Mouse (Mus musculus) stomach, embryonic 14.5 days (tissue): ENCODE data around the gene D6Ertd527e. TPM values are rescaled to one million over a fixed set of nuclear protein-coding genes. Genes with fewer than 3 reads are reported as not detected.
A peak's percentile ranks its signal among the peaks of the same experiment; 100 is the strongest.

Source experiments
- ATAC-seq: fragments of 200-750 bp; cut with Nextera tagmentation; 2 replicates; pipeline ENCODE4 v1.8.0; 2017; ENCODE audit warnings: low read depth, moderate TSS enrichment; ENCODE audit not compliant: insufficient number of reproducible peaks, insufficient read depth, low FRiP score
- H3K27ac ChIP-seq: fragments of 300-500 bp; sonication (generic); 2 replicates; pipeline ENCODE4 v1.5.1; 2014; ENCODE audit warnings: mild to moderate bottlenecking, low read length, moderate library complexity, mixed read lengths
- H3K27me3 ChIP-seq: fragments of 300-500 bp; sonication (generic); 2 replicates; pipeline ENCODE4 v1.6.1; 2014; ENCODE audit warnings: low read length, control low read depth, mixed read lengths; ENCODE audit not compliant: control insufficient read depth, insufficient read depth
- H3K36me3 ChIP-seq: fragments of 300-500 bp; sonication (generic); 2 replicates; pipeline ENCODE4 v1.6.1; 2014; ENCODE audit warnings: mild to moderate bottlenecking, control low read depth, low read length, moderate library complexity, mixed read lengths; ENCODE audit not compliant: control insufficient read depth, insufficient read depth
- H3K4me1 ChIP-seq: fragments of 300-500 bp; sonication (generic); 2 replicates; pipeline ENCODE4 v1.6.1; 2014; ENCODE audit warnings: low read length, control low read depth, mixed read lengths; ENCODE audit not compliant: control insufficient read depth, insufficient read depth
- H3K4me2 ChIP-seq: fragments of 300-500 bp; sonication (generic); replicated peaks from 2 replicates; pipeline ENCODE4 v1.6.1; 2014; ENCODE audit warnings: low read depth, low read length, control low read depth
- H3K4me3 ChIP-seq: fragments of 300-500 bp; sonication (generic); 2 replicates; pipeline ENCODE4 v1.5.1; 2014; ENCODE audit warnings: low read depth, low read length, control low read depth
- H3K9ac ChIP-seq: fragments of 300-500 bp; sonication (generic); replicated peaks from 2 replicates; pipeline ENCODE4 v1.6.1; 2014; ENCODE audit warnings: low read depth, mild to moderate bottlenecking, control low read depth, low read length, moderate library complexity, mixed read lengths
- H3K9me3 ChIP-seq: fragments of 300-500 bp; sonication (generic); 2 replicates; pipeline ENCODE4 v1.6.1; 2016; ENCODE audit warnings: low read depth, low read length, control low read depth; ENCODE audit not compliant: control insufficient read depth
- WGBS: fragments of 180-500 bp; shearing (Covaris S2); extraction: QIAGEN DNeasy Blood & Tissue Kit; methylation state at CpG from one replicate; pipeline ENCODE4 v1.1.7; 2014; 5-methylcytosine and 5-hydroxymethylcytosine counted together
- polyA plus RNA-seq: library from polyadenylated mRNA; unstranded; fragments of >200 nt; fragmentation: Nextera tagmentation; extraction: Ambion mirVana; gene quantifications from 2 replicates; pipeline ENCODE4 v1.2.1, GENCODE M21; 2014

D6Ertd527e gene
- polyA plus RNA-seq, 1 experiment from 2014 or later, result 0.29 TPM

DNA sequence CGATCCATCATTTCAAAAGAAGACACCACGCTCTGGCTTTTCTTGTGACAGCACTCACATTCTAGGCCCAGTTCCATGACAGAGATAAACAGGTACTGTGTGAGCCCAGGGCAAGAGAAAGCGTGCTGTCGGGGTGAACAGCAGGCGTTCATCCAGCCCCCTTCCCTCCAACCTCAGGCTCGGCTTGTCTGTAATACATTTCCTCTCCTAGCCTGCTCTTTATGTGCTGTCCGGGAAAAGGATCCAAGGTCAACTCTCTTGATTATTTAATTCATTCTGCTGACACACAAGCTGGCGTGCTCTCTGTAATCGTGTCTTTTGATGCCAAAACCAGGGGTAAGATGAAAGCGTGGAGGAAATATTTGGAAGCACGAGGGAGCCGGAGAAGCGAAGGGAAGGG is 39.0 kb downstream of the D6Ertd527e start:
- 47% methylated on average over 13 of the region's 13 CpGs for WGBS
- ATAC-seq, result 0 out of 2 replicates have a peak, but pooled peaks have one; percentile 14
- Histone ChIP-seq H3K27ac (no peak overlapping the region), H3K36me3 (no peaks in the 10 kb centered on the region), H3K27me3 (no peaks in the 10 kb centered on the region), H3K9me3 (no peaks in the 10 kb centered on the region), H3K4me2 (no peak overlapping the region), H3K4me3 (no peak overlapping the region), H3K4me1 (peaks cover 8% of the 10 kb centered on the region; the same call in 1 of the 2 replicates), H3K9ac (no peak overlapping the region)

DNA sequence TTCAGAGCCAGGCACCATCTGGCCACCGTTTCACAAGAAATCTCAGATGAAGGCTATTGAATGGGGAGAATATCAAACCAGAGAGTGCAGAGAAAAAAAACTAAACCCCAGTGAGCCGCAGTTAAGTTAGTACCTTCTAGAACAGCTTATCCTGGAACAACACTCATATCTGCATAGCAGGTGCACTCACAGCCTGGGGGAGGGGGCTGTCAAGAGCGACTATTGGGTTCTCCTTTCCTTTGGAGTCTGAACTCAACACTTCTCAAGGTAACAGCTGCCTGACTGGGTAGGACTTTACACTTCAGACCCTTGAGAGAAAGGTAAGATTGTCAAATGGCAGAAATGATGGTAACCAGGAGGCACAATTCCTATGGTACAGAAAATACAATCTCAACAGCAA is 43.4 kb downstream of the D6Ertd527e start:
- no peaks in the 10 kb centered on the region for H3K4me1 ChIP-seq
- ATAC-seq, result no peak

DNA sequence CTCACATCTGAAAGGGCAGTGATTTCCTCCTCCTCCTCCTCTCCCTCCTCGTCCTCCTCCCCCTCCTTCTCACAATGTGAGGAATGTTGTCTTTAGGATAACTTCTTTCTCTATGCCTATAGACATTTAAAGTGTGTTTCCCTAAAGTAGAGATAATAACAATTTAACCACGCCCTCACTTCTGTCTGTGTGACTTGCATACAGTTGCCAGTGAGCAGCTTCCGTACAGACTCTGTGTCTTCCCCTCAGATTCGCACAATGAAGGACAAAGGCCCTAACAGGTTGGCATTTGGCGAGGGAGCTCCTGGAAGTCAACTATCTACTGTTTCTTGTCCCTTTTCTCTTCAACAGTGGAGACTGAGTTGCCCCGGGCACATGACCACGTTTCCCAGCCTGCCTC is 45.9 kb downstream of the D6Ertd527e start:
- no peaks in the 10 kb centered on the region for H3K9me3 ChIP-seq
- no peaks in the 10 kb centered on the region for H3K4me1 ChIP-seq
- WGBS, result 70% methylated on average over 7 of the region's 7 CpGs
- H3K9ac ChIP-seq, result no peak overlapping the region
- H3K4me2 ChIP-seq, result no peak overlapping the region
- H3K27me3 ChIP-seq, result no peaks in the 10 kb centered on the region
- H3K36me3 ChIP-seq, result no peaks in the 10 kb centered on the region
- no peak overlapping the region for H3K27ac ChIP-seq
- H3K4me3 ChIP-seq, result no peak overlapping the region
- no peak for ATAC-seq

More for the DNA sequence above, 43.4 kb downstream of the D6Ertd527e start:
- Histone ChIP-seq H3K27me3 (no peaks in the 10 kb centered on the region), H3K9ac (no peak overlapping the region), H3K27ac (no peak overlapping the region), H3K36me3 (no peaks in the 10 kb centered on the region), H3K9me3 (no peaks in the 10 kb centered on the region), H3K4me2 (no peak overlapping the region), H3K4me3 (no peak overlapping the region)
- WGBS, result 62% methylated on average over 3 of the region's 3 CpGs

DNA sequence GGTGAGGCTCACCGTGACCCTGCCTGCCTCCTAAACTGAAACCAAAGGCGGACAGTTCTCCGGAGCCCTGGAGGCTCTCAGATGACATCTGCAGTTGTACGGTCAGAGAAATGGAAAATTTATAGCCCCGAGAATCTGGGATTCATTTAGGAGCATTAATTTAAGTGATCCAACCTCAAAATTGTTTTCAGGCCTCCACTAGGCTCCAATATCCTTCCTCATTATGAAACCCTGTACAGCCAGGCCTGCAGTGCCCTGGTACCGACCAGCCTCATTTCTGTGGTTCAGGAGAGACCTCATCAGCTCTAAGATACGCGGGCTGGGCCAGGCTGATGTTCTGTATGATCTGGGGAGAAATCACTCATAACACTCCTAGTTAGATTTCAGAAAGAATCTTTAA is 46.9 kb downstream of the D6Ertd527e start:
- no peak overlapping the region for H3K4me3 ChIP-seq
- ATAC-seq, result no peak
- H3K9me3 ChIP-seq, result no peaks in the 10 kb centered on the region
- no peak overlapping the region for H3K9ac ChIP-seq
- no peaks in the 10 kb centered on the region for H3K27me3 ChIP-seq
- H3K27ac ChIP-seq, result no peak overlapping the region
- no peaks in the 10 kb centered on the region for H3K36me3 ChIP-seq
- no peak overlapping the region for H3K4me2 ChIP-seq
- 89% methylated on average over 8 of the region's 8 CpGs for WGBS
- no peaks in the 10 kb centered on the region for H3K4me1 ChIP-seq

DNA sequence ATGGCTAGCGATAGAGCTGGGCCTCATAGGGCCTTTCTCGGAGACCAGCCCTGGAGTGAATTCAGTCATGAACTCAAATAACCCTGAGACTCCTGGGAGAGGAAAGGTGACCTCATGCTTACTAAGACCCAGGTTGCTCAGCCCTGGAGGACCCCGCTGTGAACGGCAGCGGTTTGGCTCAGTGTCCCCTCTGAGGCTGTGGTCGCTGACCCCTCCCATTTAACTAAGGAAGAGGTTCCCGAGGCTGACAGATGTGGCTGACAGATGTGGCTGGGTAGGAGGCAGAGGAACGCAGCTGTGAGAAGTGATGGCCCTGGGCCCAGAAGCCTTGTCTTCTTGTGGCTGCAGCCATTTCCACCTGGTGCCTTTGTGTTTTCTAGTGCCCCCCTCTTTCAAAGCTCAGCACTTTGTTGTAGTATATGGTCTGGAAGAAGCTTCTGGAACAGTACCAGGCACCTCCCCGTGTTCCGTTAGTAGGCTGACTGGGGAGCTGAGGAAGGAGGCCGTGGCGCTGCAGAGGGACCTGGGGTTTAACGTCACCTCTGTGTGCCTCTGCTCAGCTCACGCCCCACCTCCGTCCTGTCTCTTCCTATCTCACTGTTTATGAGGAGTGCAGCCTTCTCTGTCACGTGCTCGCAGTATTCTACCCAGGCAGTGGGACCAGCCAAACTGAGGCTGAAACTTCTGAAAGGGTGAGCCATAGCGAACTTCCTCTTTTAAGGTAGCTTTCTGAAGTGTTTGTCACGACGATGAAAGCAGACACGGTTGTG is 48.1 kb downstream of the D6Ertd527e start:
- no peaks in the 10 kb centered on the region for H3K27me3 ChIP-seq
- H3K4me3 ChIP-seq, result no peak overlapping the region
- H3K4me2 ChIP-seq, result no peak overlapping the region
- H3K9ac ChIP-seq, result no peak overlapping the region
- no peak overlapping the region; the same call in 1 of the 2 replicates for H3K27ac ChIP-seq
- ATAC-seq, result no peak
- H3K36me3 ChIP-seq, result no peaks in the 10 kb centered on the region
- no peaks in the 10 kb centered on the region for H3K9me3 ChIP-seq
- 67% methylated on average over 21 of the region's 21 CpGs for WGBS
- H3K4me1 ChIP-seq, result no peaks in the 10 kb centered on the region

DNA sequence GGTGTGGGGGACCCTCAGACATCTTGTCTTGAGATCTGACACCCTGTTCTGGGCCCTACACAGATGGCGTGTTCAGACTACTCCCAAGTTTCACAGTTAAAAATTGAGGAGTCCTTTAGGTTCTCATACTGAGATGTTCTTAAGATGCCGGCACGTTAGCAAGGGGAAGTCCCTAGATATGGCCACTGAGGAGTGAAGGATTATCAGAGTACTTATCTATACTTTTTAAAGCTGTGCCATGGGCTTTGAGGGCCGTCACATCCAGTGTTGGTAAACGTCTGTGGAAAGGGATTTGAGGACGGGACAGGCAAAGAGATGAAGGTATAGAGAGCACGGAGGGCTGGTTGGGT is 48.7 kb downstream of the D6Ertd527e start:
- H3K36me3 ChIP-seq, result no peaks in the 10 kb centered on the region
- H3K9ac ChIP-seq, result no peak overlapping the region
- H3K4me2 ChIP-seq, result no peak overlapping the region
- no peak overlapping the region for H3K27ac ChIP-seq
- H3K4me3 ChIP-seq, result no peak overlapping the region
- ATAC-seq, result no peak
- H3K9me3 ChIP-seq, result no peaks in the 10 kb centered on the region
- no peaks in the 10 kb centered on the region for H3K4me1 ChIP-seq
- WGBS, result 78% methylated on average over 7 of the region's 7 CpGs
- no peaks in the 10 kb centered on the region for H3K27me3 ChIP-seq

DNA sequence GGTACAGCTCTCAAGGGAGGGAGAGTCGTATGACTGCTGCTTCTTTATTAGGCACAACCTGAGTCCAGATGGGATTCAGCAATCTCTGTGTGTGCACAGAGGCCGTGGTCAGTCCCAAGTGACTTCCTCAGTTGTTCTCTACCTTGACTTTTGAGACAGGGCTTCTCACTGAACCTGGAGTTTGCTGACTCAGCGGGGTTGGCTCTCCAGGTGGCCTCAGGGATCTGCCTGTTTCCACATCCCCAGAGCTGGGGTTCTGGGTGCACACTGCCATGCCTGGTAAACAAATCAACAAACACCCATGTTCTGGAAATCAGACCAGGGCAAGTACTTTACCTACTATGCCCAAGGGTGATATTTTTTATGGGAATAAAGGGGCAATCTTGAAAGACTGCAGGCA is 49.3 kb downstream of the D6Ertd527e start:
- no peak for ATAC-seq
- WGBS, result 85% methylated on average over 3 of the region's 3 CpGs
- no peaks in the 10 kb centered on the region for H3K4me1 ChIP-seq

DNA sequence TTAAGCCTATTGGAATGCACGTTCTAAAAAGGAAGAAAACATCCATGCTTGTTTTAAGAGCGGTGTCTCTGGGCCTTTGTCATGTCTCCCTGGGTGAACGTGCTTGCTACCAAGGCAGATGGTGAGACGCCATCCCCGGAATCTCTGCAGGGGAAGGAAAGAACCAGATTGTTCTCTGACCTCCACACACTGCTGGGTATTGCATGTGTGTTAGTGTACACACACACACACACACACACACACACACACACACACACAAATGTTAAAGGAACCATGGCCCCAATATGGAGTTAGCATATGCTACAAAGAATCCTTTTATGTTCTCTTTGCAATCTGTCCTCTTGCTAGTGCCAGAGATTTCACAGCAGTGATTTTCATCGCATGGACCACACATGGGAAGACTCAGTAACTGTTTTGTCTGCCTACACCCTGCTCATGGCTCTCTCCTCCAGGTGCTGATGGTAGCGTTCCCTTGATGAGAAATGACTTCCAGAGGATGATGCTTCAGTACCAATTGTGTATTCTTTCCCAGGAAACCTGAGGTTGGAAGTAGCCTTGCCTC is 53.6 kb downstream of the D6Ertd527e start:
- 74% methylated on average over 7 of the region's 7 CpGs for WGBS

More for the DNA sequence above, 49.3 kb downstream of the D6Ertd527e start:
- Histone ChIP-seq H3K9ac (no peak overlapping the region), H3K27me3 (no peaks in the 10 kb centered on the region), H3K9me3 (no peaks in the 10 kb centered on the region), H3K36me3 (no peaks in the 10 kb centered on the region), H3K27ac (no peak overlapping the region), H3K4me3 (no peak overlapping the region), H3K4me2 (no peak overlapping the region)

More for the DNA sequence above, 53.6 kb downstream of the D6Ertd527e start:
- no peak overlapping the region for H3K4me3 ChIP-seq
- ATAC-seq, result no peak
- no peaks in the 10 kb centered on the region for H3K36me3 ChIP-seq
- H3K27ac ChIP-seq, result no peak overlapping the region
- H3K9me3 ChIP-seq, result no peaks in the 10 kb centered on the region
- no peak overlapping the region for H3K9ac ChIP-seq
- no peaks in the 10 kb centered on the region for H3K4me1 ChIP-seq
- no peak overlapping the region for H3K4me2 ChIP-seq
- no peaks in the 10 kb centered on the region for H3K27me3 ChIP-seq
